Mouse (Mus musculus): Measurements from ENCODE around the gene Nit2. TPM values are rescaled to one million over a fixed set of nuclear protein-coding genes. Genes with fewer than 3 reads are reported as not detected.

Nit2 gene
- total and polyA plus RNA-seq, 2 experiments from 2014 or later: 40.3 to 54.1 TPM

DNA sequence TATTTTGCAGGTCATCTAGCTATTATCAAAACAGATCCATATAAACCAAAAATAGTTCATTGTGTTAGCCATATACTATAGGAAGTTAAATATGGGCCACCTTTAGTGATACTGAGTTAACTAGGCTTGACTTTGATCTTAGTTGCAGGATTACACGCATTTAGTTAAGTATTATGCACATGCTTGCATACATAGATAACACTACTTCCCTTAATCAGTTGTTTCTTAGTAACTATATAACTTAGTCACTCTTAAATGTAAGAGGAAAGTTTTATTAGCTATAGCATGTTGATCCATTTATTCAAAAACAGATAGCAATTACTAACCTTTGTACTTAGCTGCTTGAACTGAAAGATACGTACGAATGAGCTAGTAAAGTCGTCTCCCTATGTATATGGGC, 15.7 kb downstream of the Nit2 start:
- H3K27me3 ChIP-seq (ENCODE audit: control insufficient read depth, insufficient read depth, low read length): no peaks in the 10 kb centered on the region
- no peak overlapping the region for H3K27ac ChIP-seq (ENCODE audit: low read depth)
- H3K9me3 ChIP-seq (replicated peaks; ENCODE audit: control insufficient read depth, low read length): no peaks in the 10 kb centered on the region
- H3K4me1 ChIP-seq (ENCODE audit: control insufficient read depth, insufficient read depth): no peaks in the 10 kb centered on the region
- H3K36me3 ChIP-seq (replicated peaks; ENCODE audit: control insufficient read depth, insufficient read depth, low read length): peaks cover 68% of the 10 kb centered on the region
- H3K9ac ChIP-seq (replicated peaks; ENCODE audit: low read depth, low read length): no peak overlapping the region
- no peak overlapping the region for H3K4me2 ChIP-seq (ENCODE audit: low read depth, low read length)
- no peak overlapping the region for H3K4me3 ChIP-seq (ENCODE audit: low read depth, low read length)
- WGBS: 94% methylated on average over 4 of the region's 4 CpGs
- DNase-seq (ENCODE audit: low spot score): no peak
- ATAC-seq (ENCODE audit: insufficient read depth, low read depth): no peak
- no peak for TF ChIP-seq EP300 (IDR thresholded peaks at IDR 0.05; ENCODE audit: low read depth)
- no peak for TF ChIP-seq CTCF (IDR thresholded peaks at IDR 0.05; ENCODE audit: low read depth)

DNA sequence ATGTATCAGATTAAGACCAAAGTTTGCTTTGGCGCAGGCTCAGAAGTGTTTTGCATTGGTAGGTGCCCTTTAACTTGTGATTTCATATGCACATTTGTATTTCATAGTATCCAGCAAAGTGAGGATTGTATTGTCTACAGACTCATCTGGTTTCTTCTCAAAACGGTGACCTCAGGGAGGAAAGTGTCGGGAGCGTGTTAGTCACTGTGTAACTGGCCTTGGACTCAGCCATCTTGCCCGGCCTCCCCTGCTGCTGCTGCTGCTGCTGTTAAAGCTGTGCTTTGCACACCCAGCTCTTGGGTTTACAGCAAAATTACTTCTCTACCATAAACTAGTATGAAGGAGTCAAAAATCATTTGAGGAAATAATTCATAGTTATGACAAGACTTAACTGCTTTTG, 22.4 kb downstream of the Nit2 start:
- Histone ChIP-seq H3K4me3 (ENCODE audit: low read depth, low read length) (no peak overlapping the region), H3K27ac (ENCODE audit: low read depth) (no peak overlapping the region), H3K36me3 (replicated peaks; ENCODE audit: control insufficient read depth, insufficient read depth, low read length) (peaks cover 60% of the 10 kb centered on the region), H3K9me3 (replicated peaks; ENCODE audit: control insufficient read depth, low read length) (no peaks in the 10 kb centered on the region), H3K27me3 (ENCODE audit: control insufficient read depth, insufficient read depth, low read length) (no peaks in the 10 kb centered on the region), H3K4me2 (ENCODE audit: low read depth, low read length) (no peak overlapping the region), H3K9ac (replicated peaks; ENCODE audit: low read depth, low read length) (no peak overlapping the region), H3K4me1 (ENCODE audit: control insufficient read depth, insufficient read depth) (no peaks in the 10 kb centered on the region)
- no peak for DNase-seq (ENCODE audit: low spot score)
- no peak for ATAC-seq (ENCODE audit: insufficient read depth, low read depth)
- WGBS: 91% methylated on average over 5 of the region's 5 CpGs
- no peak for TF ChIP-seq EP300 (IDR thresholded peaks at IDR 0.05; ENCODE audit: low read depth)
- TF ChIP-seq CTCF (IDR thresholded peaks at IDR 0.05; ENCODE audit: low read depth): no peak

DNA sequence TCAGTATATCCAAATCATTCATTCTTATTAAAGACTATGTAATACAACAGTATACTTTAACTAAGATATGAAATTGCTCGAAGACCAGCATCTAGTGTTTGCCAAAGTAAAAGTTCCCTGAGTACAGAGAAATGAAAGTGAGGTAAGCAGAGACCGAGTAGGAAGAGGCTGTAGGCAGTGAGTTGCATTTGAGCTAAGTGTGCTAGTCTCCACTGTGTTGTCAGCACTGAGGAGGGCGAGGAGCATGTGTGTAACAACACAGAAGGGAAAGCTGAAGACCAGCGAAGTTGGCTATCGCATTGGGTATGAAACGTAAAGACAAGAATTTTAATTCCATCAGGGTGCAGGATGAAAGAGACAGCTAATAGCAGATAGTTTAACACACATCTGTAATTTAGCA, 33.5 kb downstream of the Nit2 start:
- Histone ChIP-seq H3K9me3 (replicated peaks; ENCODE audit: control insufficient read depth, low read length) (no peaks in the 10 kb centered on the region), H3K4me3 (ENCODE audit: low read depth, low read length) (no peak overlapping the region), H3K9ac (replicated peaks; ENCODE audit: low read depth, low read length) (no peak overlapping the region), H3K4me2 (ENCODE audit: low read depth, low read length) (no peak overlapping the region), H3K4me1 (ENCODE audit: control insufficient read depth, insufficient read depth) (no peaks in the 10 kb centered on the region), H3K27ac (ENCODE audit: low read depth) (no peak overlapping the region), H3K36me3 (replicated peaks; ENCODE audit: control insufficient read depth, insufficient read depth, low read length) (peaks cover 31% of the 10 kb centered on the region), H3K27me3 (ENCODE audit: control insufficient read depth, insufficient read depth, low read length) (no peaks in the 10 kb centered on the region)
- no peak for TF ChIP-seq EP300 (IDR thresholded peaks at IDR 0.05; ENCODE audit: low read depth)
- no peak for TF ChIP-seq CTCF (IDR thresholded peaks at IDR 0.05; ENCODE audit: low read depth)
- 94% methylated on average over 6 of the region's 6 CpGs for WGBS
- DNase-seq (ENCODE audit: low spot score) (no peak), ATAC-seq (ENCODE audit: insufficient read depth, low read depth) (no peak)

DNA sequence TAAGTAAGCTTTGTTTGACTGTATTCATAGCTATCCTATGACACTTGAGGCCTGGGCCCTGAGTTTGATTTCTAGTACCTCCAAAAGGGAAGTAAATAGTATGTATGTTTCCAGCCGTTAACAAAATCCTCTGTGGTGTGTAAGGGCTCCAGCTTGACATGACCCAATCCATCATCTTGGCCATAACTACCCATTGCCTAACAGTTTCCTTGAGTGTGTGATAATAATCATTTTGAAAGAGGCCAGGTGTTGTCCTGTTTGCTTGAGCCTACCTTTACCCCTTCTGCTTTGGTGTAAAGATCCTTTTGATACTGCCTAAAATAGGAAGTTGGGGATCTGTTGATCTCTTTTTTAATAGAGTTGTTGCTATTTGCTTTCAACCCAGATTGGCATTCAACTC, 34.8 kb downstream of the Nit2 start:
- Histone ChIP-seq H3K9ac (replicated peaks; ENCODE audit: low read depth, low read length) (no peak overlapping the region), H3K36me3 (replicated peaks; ENCODE audit: control insufficient read depth, insufficient read depth, low read length) (peaks cover 24% of the 10 kb centered on the region), H3K4me2 (ENCODE audit: low read depth, low read length) (no peak overlapping the region), H3K27me3 (ENCODE audit: control insufficient read depth, insufficient read depth, low read length) (no peaks in the 10 kb centered on the region), H3K4me3 (ENCODE audit: low read depth, low read length) (no peak overlapping the region), H3K9me3 (replicated peaks; ENCODE audit: control insufficient read depth, low read length) (no peaks in the 10 kb centered on the region), H3K27ac (ENCODE audit: low read depth) (no peak overlapping the region), H3K4me1 (ENCODE audit: control insufficient read depth, insufficient read depth) (peaks cover 5% of the 10 kb centered on the region)
- TF ChIP-seq EP300 (IDR thresholded peaks at IDR 0.05; ENCODE audit: low read depth) (no peak), CTCF (IDR thresholded peaks at IDR 0.05; ENCODE audit: low read depth) (no peak)
- WGBS: 68% methylated on average over 1 of the region's 1 CpGs
- ATAC-seq (ENCODE audit: insufficient read depth, low read depth) (no peak), DNase-seq (ENCODE audit: low spot score) (no peak)

DNA sequence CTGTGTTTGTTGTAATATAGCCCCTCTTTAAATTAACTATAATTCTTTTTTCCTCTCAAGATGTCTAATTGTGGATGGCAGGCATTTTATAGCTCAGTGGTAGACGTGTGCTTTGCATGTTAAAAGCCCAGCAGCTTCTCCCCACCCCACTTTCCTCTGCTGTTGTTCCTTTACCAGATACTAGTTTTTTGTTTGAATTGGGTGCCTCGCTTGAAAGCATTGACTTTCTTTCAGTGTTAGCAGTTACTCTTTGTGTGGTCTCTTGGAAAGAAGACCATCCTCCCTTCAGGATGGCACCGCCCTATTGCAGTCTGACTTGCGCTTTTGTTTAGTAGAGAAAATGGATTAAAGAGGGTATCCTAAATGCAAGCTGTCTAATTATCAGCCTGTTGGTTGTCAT, 35.6 kb downstream of the Nit2 start:
- ATAC-seq (ENCODE audit: insufficient read depth, low read depth) (no peak), DNase-seq (ENCODE audit: low spot score) (no peak)
- Histone ChIP-seq H3K4me3 (ENCODE audit: low read depth, low read length) (no peak overlapping the region), H3K9me3 (replicated peaks; ENCODE audit: control insufficient read depth, low read length) (no peaks in the 10 kb centered on the region), H3K27ac (ENCODE audit: low read depth) (no peak overlapping the region), H3K4me1 (ENCODE audit: control insufficient read depth, insufficient read depth) (peaks cover 7% of the 10 kb centered on the region), H3K4me2 (ENCODE audit: low read depth, low read length) (no peak overlapping the region), H3K27me3 (ENCODE audit: control insufficient read depth, insufficient read depth, low read length) (no peaks in the 10 kb centered on the region), H3K9ac (replicated peaks; ENCODE audit: low read depth, low read length) (no peak overlapping the region), H3K36me3 (replicated peaks; ENCODE audit: control insufficient read depth, insufficient read depth, low read length) (peaks cover 17% of the 10 kb centered on the region)
- WGBS: 86% methylated on average over 4 of the region's 4 CpGs
- no peak for TF ChIP-seq EP300 (IDR thresholded peaks at IDR 0.05; ENCODE audit: low read depth)
- TF ChIP-seq CTCF (IDR thresholded peaks at IDR 0.05; ENCODE audit: low read depth): no peak

DNA sequence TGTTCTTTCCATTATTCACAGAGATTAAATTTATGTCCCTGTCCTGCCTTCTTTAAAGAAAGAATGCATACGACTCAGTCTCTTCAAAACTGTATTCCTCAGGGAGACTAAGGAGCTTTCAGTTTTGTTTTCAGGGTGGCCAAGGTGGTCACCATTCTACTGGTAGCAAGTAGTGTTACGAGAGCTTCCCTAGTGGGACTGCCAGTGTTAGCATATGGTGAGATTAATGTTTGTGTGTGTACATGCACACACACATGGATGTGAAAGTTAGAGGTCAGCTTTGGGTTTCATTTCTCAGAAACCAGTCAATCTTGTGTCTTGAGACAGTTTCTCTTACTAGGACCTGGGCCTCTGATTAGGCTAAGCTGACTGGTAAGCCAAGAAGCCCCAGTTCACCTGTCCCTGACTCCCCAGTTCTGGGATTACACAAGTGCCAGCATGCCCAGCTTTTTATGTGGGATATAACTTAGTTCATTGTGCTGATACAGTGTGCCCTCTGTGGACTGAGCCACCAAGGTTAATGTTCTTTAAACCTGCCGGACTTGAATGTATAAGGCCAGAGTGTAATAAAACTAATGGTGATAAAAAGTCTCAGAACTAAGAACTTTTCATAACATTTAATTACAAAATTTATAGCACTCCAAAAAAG, 36.3 kb downstream of the Nit2 start:
- no peak overlapping the region for H3K4me2 ChIP-seq (ENCODE audit: low read depth, low read length)
- 74% methylated on average over 3 of the region's 3 CpGs for WGBS
- no peaks in the 10 kb centered on the region for H3K9me3 ChIP-seq (replicated peaks; ENCODE audit: control insufficient read depth, low read length)
- peaks cover 7% of the 10 kb centered on the region for H3K4me1 ChIP-seq (ENCODE audit: control insufficient read depth, insufficient read depth)
- TF ChIP-seq EP300 (IDR thresholded peaks at IDR 0.05; ENCODE audit: low read depth) (no peak), CTCF (IDR thresholded peaks at IDR 0.05; ENCODE audit: low read depth) (no peak)
- ATAC-seq (ENCODE audit: insufficient read depth, low read depth) (no peak), DNase-seq (ENCODE audit: low spot score) (no peak)
- no peak overlapping the region for H3K9ac ChIP-seq (replicated peaks; ENCODE audit: low read depth, low read length)
- H3K27me3 ChIP-seq (ENCODE audit: control insufficient read depth, insufficient read depth, low read length): no peaks in the 10 kb centered on the region
- H3K4me3 ChIP-seq (ENCODE audit: low read depth, low read length): no peak overlapping the region
- peaks cover 17% of the 10 kb centered on the region for H3K36me3 ChIP-seq (replicated peaks; ENCODE audit: control insufficient read depth, insufficient read depth, low read length)
- no peak overlapping the region for H3K27ac ChIP-seq (ENCODE audit: low read depth)

Data from heart, postnatal 0 days (tissue).